Mouse (Mus musculus) embryonic facial prominence, embryonic 13.5 days (tissue): ENCODE data around the gene Gfm2. TPM values are rescaled to one million over a fixed set of nuclear protein-coding genes. Genes with fewer than 3 reads are reported as not detected.
A peak's percentile ranks its signal among the peaks of the same experiment; 100 is the strongest.
"Not testable (repeated sequence)": the region's sequence is repeated elsewhere in the genome, so short reads cannot be mapped to it uniquely, and the experiment has no call there.

Experiments
- ATAC-seq: fragments of 200-750 bp; cut with Nextera tagmentation; 2 replicates; pipeline ENCODE4 v1.8.0; 2017; ENCODE audit warnings: low read depth; ENCODE audit not compliant: insufficient number of reproducible peaks, insufficient read depth, low FRiP score, low TSS enrichment
- H3K27ac ChIP-seq: fragments of 300-500 bp; sonication (generic); 2 replicates; pipeline ENCODE4 v1.5.1; 2015; ENCODE audit warnings: moderate library complexity, mild to moderate bottlenecking, inconsistent platforms
- H3K27me3 ChIP-seq: fragments of 300-500 bp; sonication (generic); 2 replicates; pipeline ENCODE4 v1.6.1; 2015; ENCODE audit warnings: mild to moderate bottlenecking, inconsistent platforms
- H3K36me3 ChIP-seq: fragments of 300-500 bp; sonication (generic); 2 replicates; pipeline ENCODE4 v1.6.1; 2015; ENCODE audit warnings: mild to moderate bottlenecking, inconsistent platforms
- H3K4me1 ChIP-seq: fragments of 300-500 bp; sonication (generic); 2 replicates; pipeline ENCODE4 v1.6.1; 2015; ENCODE audit warnings: inconsistent platforms
- H3K4me2 ChIP-seq: fragments of 300-500 bp; sonication (generic); 2 replicates; pipeline ENCODE4 v1.6.1; 2015; ENCODE audit warnings: moderate library complexity, mild to moderate bottlenecking, inconsistent platforms
- H3K4me3 ChIP-seq: fragments of 300-500 bp; sonication (generic); 2 replicates; pipeline ENCODE4 v1.5.1; 2015; ENCODE audit warnings: mild to moderate bottlenecking, inconsistent platforms
- H3K9ac ChIP-seq: fragments of 300-500 bp; sonication (generic); 2 replicates; pipeline ENCODE4 v1.6.1; 2015; ENCODE audit warnings: mild to moderate bottlenecking, inconsistent platforms
- H3K9me3 ChIP-seq: fragments of 300-500 bp; sonication (generic); 2 replicates; pipeline ENCODE4 v1.6.1; 2016; ENCODE audit warnings: inconsistent platforms
- WGBS: fragments of 180-500 bp; shearing (Covaris S2); methylation state at CpG from one replicate; pipeline ENCODE4 v1.1.7; 2015; ENCODE audit warnings: mixed read lengths; 5-methylcytosine and 5-hydroxymethylcytosine counted together
- polyA plus RNA-seq: library from polyadenylated mRNA; unstranded; fragments of >200 nt; fragmentation: Nextera tagmentation; extraction: Ambion mirVana; gene quantifications from 2 replicates; pipeline ENCODE4 v1.2.1, GENCODE M21; 2015

Gfm2 gene
- polyA plus RNA-seq = 32.7 and 38.0 TPM in 2 replicates

DNA sequence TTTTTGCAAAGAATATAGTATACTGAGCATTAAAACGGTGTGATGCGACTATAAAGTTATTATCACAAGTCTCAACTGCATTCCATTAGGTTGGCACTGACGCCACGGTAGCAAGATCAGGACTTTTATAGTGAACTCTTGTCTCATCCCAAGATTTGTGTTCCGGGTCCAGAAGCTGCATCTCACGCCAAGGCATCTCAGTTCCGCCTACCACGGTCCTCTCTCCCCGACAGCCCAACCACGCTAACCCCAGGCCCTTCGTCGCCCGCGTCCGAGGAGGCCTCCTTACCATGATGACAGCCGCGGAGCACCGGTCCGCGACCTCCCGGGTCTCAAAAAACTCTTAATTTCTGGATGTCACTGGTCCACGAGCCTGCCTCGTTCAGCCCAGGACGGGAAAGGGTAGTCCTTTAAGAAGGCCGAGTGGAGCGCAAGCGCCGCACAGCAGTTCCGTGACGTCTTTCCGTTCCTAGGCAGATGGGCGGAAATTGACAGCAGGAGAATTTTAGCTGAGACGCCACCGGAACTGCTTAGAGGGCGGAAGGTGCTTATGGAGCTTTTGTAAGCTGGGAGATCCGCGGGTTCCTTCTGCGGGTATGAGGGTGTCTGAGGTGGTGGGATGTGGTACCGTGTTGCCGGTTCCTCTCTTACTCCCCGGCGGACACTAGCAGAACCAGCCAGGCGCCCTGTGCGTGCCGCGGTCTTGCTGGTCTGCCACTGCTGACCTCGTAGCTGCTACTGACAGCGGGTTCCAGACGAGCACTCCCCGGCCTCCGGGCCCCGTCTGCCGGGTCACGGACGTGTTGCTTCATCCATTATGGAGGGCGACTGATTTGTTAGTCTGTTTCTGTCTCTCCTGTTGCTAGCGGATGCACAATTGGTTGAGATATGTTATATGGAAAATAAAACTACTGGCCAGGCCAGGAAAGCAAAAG, at the start of gene Gfm2, which contains the start of gene Nsa2:
TSS of gene Gfm2 (plus strand) at position 472 of the 935 bp plus-strand sequence.
TSS of gene Nsa2 (minus strand) at position 472 of the 935 bp plus-strand sequence.
- peak within 1 kb of the TSS; percentile 92 for H3K9ac ChIP-seq
- no peaks in the 10 kb centered on the region for H3K9me3 ChIP-seq
- peak; percentile 89 for ATAC-seq
- H3K27ac ChIP-seq = peak within 1 kb of the TSS; percentile 86
- H3K4me2 ChIP-seq = peak within 1 kb of the TSS; percentile 74
- peak within 1 kb of the TSS; percentile 91 for H3K4me3 ChIP-seq
- H3K4me1 ChIP-seq = peaks cover 8% of the 10 kb centered on the region
- no peaks in the 10 kb centered on the region for H3K27me3 ChIP-seq
- under 1% methylated on average over 57 of the region's 57 CpGs for WGBS
- H3K36me3 ChIP-seq = peaks cover 21% of the 10 kb centered on the region

DNA sequence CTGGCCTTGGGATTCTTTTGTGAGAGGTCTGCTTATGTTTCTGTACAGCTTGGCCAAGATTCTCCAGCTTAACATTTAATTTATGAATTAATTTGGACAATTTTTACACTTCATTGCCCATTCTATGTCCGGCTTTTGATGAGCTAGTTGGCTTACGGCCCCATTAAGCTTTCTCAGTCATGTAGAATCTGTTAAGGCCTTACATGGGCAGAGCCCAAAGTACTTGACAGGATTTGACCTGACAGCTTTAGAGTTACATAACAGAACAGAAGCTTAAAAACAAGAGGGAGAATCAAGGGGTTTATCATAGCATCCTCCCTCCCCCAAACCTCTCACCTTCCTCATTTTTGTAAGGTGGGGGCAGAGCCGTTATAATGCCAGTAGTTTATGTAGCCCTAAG, 49.6 kb upstream of the Gfm2 start:
- 74% methylated on average over 3 of the region's 3 CpGs for WGBS
- Histone ChIP-seq H3K36me3 (no peaks in the 10 kb centered on the region), H3K9me3 (no peaks in the 10 kb centered on the region), H3K27ac (no peak overlapping the region), H3K27me3 (no peaks in the 10 kb centered on the region), H3K4me1 (no peaks in the 10 kb centered on the region), H3K9ac (no peak overlapping the region), H3K4me2 (no peak overlapping the region), H3K4me3 (no peak overlapping the region)
- ATAC-seq = no peak

DNA sequence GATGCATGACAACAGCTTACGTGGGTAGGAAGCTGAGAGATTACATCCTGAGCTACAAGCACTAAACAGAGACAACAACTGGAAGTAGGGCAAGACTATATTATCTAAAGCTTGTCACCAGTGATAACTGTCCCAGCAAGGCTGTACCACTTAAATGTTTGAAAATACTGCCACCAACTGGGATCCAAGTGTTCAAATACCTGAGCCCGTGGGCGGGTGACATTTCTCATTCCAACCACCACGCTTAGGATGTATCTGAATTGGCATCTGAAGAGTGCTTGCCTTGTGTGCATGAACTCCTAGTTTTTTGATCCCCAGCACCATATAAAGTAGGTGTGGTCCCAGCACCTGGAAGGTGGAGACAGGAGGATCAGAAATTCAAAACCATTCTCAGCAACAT, 42.0 kb upstream of the Gfm2 start:
- no peaks in the 10 kb centered on the region for H3K36me3 ChIP-seq
- no peak overlapping the region for H3K4me2 ChIP-seq
- no peaks in the 10 kb centered on the region for H3K9me3 ChIP-seq
- no peak overlapping the region for H3K9ac ChIP-seq
- H3K4me1 ChIP-seq = no peaks in the 10 kb centered on the region
- no peak overlapping the region for H3K27ac ChIP-seq
- H3K4me3 ChIP-seq = no peak overlapping the region
- no peaks in the 10 kb centered on the region for H3K27me3 ChIP-seq
- 86% methylated on average over 4 of the region's 4 CpGs for WGBS
- no peak for ATAC-seq

DNA sequence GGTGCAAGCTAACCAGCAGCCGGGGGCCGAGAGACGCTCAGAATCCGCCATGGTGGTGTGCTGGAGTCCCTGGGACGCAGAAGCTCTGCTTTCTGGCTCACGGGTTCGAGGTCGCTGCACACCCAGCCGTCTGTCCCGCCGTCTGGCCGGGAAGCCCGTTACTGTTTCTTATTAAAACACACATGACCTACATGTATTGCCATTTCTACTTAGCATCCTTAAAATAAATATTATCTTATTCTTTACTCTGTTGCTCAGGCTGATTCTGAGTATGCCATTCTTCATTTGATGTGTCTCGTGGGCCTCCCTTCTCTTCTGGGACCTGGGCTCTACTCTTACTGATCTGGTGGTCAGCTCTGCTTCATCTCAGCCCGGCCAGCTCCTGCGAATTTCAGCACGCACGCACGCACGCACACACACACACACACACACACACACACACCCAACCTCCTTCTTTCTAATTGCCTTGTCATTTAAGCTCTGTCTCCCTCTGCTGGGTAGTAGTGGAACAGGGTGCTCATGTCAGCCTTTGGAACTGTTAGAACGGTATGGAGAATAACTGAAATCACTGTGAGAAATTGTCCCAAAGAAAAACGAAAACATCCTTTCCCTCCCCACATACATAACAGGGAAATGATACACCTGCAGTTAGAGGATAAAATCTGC, 38.4 kb upstream of the Gfm2 start, which contains the start of gene Gm6169:
TSS of gene Gm6169 (minus strand) at position 51 of the 666 bp plus-strand sequence.
- H3K9me3 ChIP-seq = no peaks in the 10 kb centered on the region
- WGBS = 78% methylated on average over 22 of the region's 22 CpGs
- no peak for ATAC-seq
- no peaks in the 10 kb centered on the region for H3K36me3 ChIP-seq
- H3K4me3 ChIP-seq = no peak within 1 kb of the TSS
- H3K27me3 ChIP-seq = no peaks in the 10 kb centered on the region
- H3K4me1 ChIP-seq = no peaks in the 10 kb centered on the region
- H3K9ac ChIP-seq = no peak within 1 kb of the TSS
- H3K4me2 ChIP-seq = no peak within 1 kb of the TSS
- no peak within 1 kb of the TSS for H3K27ac ChIP-seq

DNA sequence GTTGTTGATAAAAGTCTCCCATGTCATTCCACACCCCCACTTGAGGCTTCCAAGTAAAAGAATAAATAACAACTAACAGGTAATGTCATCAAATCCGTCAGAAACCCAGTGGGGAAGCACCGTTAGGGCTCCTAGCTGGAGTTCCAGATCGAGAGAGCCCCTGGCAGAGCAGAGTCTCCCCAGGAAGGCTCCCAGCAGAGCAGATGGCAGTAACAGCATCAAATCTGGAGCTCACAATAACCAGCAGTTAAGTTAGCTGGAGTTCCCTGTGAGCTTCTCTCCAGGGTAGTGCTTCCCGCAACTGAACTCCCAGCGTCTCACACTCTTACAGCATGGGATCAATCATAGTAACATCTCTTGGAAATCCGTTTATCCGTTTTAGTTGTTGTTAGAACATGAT, 32.7 kb upstream of the Gfm2 start:
- Histone ChIP-seq H3K9me3 (no peaks in the 10 kb centered on the region), H3K4me1 (no peaks in the 10 kb centered on the region), H3K27me3 (no peaks in the 10 kb centered on the region), H3K4me3 (no peak overlapping the region), H3K4me2 (no peak overlapping the region), H3K9ac (no peak overlapping the region), H3K27ac (no peak overlapping the region), H3K36me3 (no peaks in the 10 kb centered on the region)
- ATAC-seq = no peak
- 76% methylated on average over 7 of the region's 7 CpGs for WGBS

- 95% methylated on average over 4 of the region's 4 CpGs for WGBS
- H3K27ac ChIP-seq, ATAC-seq, H3K36me3 ChIP-seq, H3K9me3 ChIP-seq, H3K4me1 ChIP-seq, H3K4me3 ChIP-seq, H3K4me2 ChIP-seq, H3K27me3 ChIP-seq, H3K9ac ChIP-seq: not testable (repeated sequence)
Measured at GRCm38 (mm10) chr13:97107721-97108120, 30.0 kb upstream of the Gfm2 start.

DNA sequence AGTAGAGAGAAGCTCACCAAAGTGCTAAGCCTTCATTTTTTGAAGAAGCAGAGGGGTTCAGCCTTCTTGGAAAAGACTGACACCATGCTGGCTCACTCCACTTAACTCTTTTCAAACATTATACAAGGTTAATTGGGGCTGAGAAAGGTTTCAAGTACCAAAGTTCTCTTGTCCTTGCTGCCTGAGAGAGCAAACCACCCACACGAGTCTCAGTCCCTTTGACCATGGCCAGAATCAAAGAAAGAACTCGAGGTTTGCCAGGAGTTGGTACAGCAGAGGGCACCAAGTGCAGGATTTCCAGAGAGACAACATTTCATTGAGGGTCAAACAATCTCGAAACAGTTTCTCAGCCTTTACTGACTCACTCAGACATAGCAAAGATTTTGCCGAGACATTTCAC, 28.7 kb upstream of the Gfm2 start:
- Histone ChIP-seq H3K9ac (no peak overlapping the region), H3K36me3 (no peaks in the 10 kb centered on the region), H3K27me3 (no peaks in the 10 kb centered on the region), H3K4me1 (no peaks in the 10 kb centered on the region), H3K27ac (no peak overlapping the region), H3K4me3 (no peak overlapping the region), H3K9me3 (no peaks in the 10 kb centered on the region), H3K4me2 (no peak overlapping the region)
- ATAC-seq = no peak
- 83% methylated on average over 4 of the region's 4 CpGs for WGBS

GRCm38 (mm10) chr13:97121341-97121740, 16.4 kb upstream of the Gfm2 start:
- 72% methylated on average over 3 of the region's 3 CpGs for WGBS
- no peaks in the 10 kb centered on the region for H3K9me3 ChIP-seq
- no peak overlapping the region for H3K9ac ChIP-seq
- no peak overlapping the region for H3K4me2 ChIP-seq
- no peak for ATAC-seq
- no peaks in the 10 kb centered on the region for H3K4me1 ChIP-seq
- no peak overlapping the region for H3K4me3 ChIP-seq
- H3K36me3 ChIP-seq = peaks cover 16% of the 10 kb centered on the region; the same call in 1 of the 2 replicates
- H3K27me3 ChIP-seq = no peaks in the 10 kb centered on the region
- no peak overlapping the region for H3K27ac ChIP-seq

GRCm38 (mm10) chr13:97129654-97130053, 8.1 kb upstream of the Gfm2 start:
- H3K4me2 ChIP-seq, H3K9me3 ChIP-seq, H3K27me3 ChIP-seq, H3K4me3 ChIP-seq, H3K27ac ChIP-seq, H3K4me1 ChIP-seq, H3K9ac ChIP-seq, ATAC-seq: not testable (repeated sequence)
- H3K36me3 ChIP-seq = peaks cover 26% of the 10 kb centered on the region
- 85% methylated on average over 4 of the region's 4 CpGs for WGBS

DNA sequence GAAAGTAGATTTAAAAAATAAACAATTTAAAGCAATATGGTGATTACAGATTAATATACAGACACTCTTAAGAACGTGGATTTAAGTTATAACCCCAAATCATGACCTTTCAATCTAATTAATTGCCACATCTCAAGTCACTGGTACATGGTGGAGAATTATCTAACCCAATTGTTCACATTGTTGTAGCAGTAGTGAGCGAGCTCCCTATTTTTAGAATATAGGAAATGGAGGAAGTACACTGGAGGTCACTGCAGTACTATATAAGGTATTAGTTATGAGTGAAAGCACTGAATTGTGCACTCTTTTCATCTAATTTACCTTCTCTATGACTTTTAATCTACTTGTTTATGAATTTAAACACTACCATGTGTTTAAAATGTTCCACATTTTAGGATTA, 7.3 kb upstream of the Gfm2 start:
- WGBS = no CpG with 5 or more reads among the region's 2 CpGs
- H3K9ac ChIP-seq = not testable (repeated sequence)

DNA sequence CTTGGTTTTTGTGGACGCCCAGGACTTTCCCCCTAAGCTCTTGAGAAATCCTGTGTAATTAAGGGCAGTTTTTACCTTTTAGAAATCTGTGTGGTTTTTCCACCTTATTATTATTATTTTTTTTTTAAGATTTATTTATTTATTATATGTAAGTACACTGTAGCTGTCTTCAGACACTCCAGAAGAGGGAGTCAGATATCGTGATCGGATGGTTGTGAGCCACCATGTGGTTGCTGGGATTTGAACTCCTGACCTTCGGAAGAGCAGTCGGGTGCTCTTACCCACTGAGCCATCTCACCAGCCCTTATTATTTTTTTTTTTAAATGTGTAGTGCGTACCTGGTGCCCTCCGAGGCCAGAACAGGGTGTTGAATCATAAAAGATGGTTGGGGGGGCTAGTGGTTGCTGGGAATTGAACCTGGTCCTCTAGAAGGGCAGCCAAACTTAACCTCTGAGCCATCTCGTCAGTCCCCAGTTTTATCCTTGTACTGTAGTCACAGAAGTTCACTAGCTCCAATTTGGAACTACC, 731 bp downstream of the Gfm2 start:
- Histone ChIP-seq H3K27ac (0 out of 2 replicates have a peak overlapping the region, but pooled peaks have one; percentile 86), H3K9ac (peak overlapping the region; percentile 92), H3K36me3 (peaks cover 24% of the 10 kb centered on the region), H3K4me3 (peak overlapping the region; percentile 91), H3K4me2 (peak overlapping the region; percentile 56)
- 31% methylated on average over 8 of the region's 8 CpGs for WGBS
- H3K4me1 ChIP-seq, H3K27me3 ChIP-seq, ATAC-seq, H3K9me3 ChIP-seq: not testable (repeated sequence)

More for the DNA sequence above, 7.3 kb upstream of the Gfm2 start:
- H3K4me2 ChIP-seq, H3K27me3 ChIP-seq, H3K9me3 ChIP-seq, H3K4me3 ChIP-seq, ATAC-seq, H3K4me1 ChIP-seq, H3K27ac ChIP-seq: not testable (repeated sequence)
- peaks cover 28% of the 10 kb centered on the region for H3K36me3 ChIP-seq
